Mouse (Mus musculus) embryonic facial prominence, embryonic 14.5 days (tissue): ENCODE results near the gene Kctd15. TPM values are rescaled to one million over a fixed set of nuclear protein-coding genes. Genes with fewer than 3 reads are reported as not detected.

Source experiments
- ATAC-seq: fragments of 200-750 bp; cut with Nextera tagmentation; 2 replicates; pipeline ENCODE4 v1.8.0; 2017; ENCODE audit warnings: low read depth, moderate number of reproducible peaks, moderate TSS enrichment
- DNase-seq: peaks from one replicate; pipeline ENCODE4 v3.0.0-alpha.2; 2015; ENCODE audit warnings: low spot score
- H3K27ac ChIP-seq: fragments of 300-500 bp; sonication (generic); replicated peaks from 2 replicates; pipeline ENCODE4 v1.5.1; 2014; ENCODE audit warnings: low read depth, mild to moderate bottlenecking, low read length, moderate library complexity
- H3K27me3 ChIP-seq: fragments of 300-500 bp; sonication (generic); replicated peaks from 2 replicates; pipeline ENCODE4 v1.6.1; 2014; ENCODE audit warnings: low read length; ENCODE audit not compliant: control insufficient read depth, insufficient read depth
- H3K36me3 ChIP-seq: fragments of 300-500 bp; sonication (generic); 2 replicates; pipeline ENCODE4 v1.6.1; 2014; ENCODE audit warnings: low read length, mixed read lengths; ENCODE audit not compliant: control insufficient read depth, insufficient read depth
- H3K4me1 ChIP-seq: fragments of 300-500 bp; sonication (generic); 2 replicates; pipeline ENCODE4 v1.6.1; 2014; ENCODE audit warnings: antibody characterized with exemption, low read length; ENCODE audit not compliant: control insufficient read depth, insufficient read depth
- H3K4me2 ChIP-seq: fragments of 300-500 bp; sonication (generic); 2 replicates; pipeline ENCODE4 v1.6.1; 2014; ENCODE audit warnings: low read depth, mild to moderate bottlenecking, low read length, moderate library complexity, mixed read lengths
- H3K4me3 ChIP-seq: fragments of 300-500 bp; sonication (generic); 2 replicates; pipeline ENCODE4 v1.5.1; 2014; ENCODE audit warnings: low read depth, mild to moderate bottlenecking, low read length
- H3K9ac ChIP-seq: fragments of 300-500 bp; sonication (generic); 2 replicates; pipeline ENCODE4 v1.6.1; 2014; ENCODE audit warnings: low read depth, mild to moderate bottlenecking, low read length, moderate library complexity, mixed read lengths
- H3K9me3 ChIP-seq: fragments of 300-500 bp; sonication (generic); 2 replicates; pipeline ENCODE4 v1.6.1; 2016; ENCODE audit warnings: low read length; ENCODE audit not compliant: control insufficient read depth
- WGBS: fragments of 180-500 bp; shearing (Covaris S2); extraction: QIAGEN DNeasy Blood & Tissue Kit; methylation state at CpG from one replicate; pipeline ENCODE4 v1.1.7; 2014; 5-methylcytosine and 5-hydroxymethylcytosine counted together
- polyA plus RNA-seq: library from polyadenylated mRNA; unstranded; fragments of >200 nt; fragmentation: Nextera tagmentation; extraction: Ambion mirVana; gene quantifications from 2 replicates; pipeline ENCODE4 v1.2.1, GENCODE M21; 2014

Kctd15 gene
- polyA plus RNA-seq, 1 experiment from 2014 or later: 13.7 TPM

DNA sequence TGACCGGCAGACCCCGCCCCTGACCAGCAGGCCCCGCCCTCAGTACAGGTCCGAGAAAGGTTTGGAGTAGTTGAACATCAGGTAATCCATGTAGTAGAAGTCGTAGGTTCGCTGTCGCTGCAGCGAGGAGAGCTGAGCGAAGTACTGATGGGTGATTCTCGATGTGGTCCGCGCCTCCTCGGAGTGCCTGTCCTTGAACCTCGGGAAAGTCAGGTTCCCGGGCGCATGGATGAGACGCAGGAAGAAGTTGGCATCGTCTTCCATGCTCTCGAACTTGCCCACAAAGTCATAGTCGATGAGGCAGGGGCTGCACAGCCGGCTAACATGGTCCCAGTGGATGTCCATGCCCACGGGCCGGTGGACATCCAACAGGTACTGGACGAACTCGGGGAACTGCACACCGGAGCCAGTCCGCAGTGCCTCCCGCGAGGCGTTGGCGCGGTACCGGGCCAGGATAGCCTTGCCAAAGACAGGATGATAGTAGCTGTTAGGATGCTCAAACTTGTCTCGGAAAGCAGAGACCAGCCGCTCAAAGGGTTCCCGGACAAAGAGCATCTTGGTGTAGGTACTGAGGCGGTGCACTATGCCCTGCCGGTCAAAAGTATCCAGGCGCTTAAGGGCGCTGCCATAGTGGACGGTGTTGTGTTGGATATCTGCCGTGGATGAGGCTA lies 18.7 kb upstream of the Kctd15 start:
- no peaks in the 10 kb centered on the region for H3K9me3 ChIP-seq
- H3K4me1 ChIP-seq: no peaks in the 10 kb centered on the region
- ATAC-seq: no peak
- H3K4me2 ChIP-seq: peak overlapping the region; percentile 54
- H3K27me3 ChIP-seq: peaks cover 35% of the 10 kb centered on the region
- H3K4me3 ChIP-seq: peak overlapping the region; percentile 27
- H3K36me3 ChIP-seq: no peaks in the 10 kb centered on the region
- no peak for DNase-seq
- 0 out of 2 replicates have a peak overlapping the region, but pooled peaks have one; percentile 46 for H3K9ac ChIP-seq
- 18% methylated on average over 39 of the region's 42 CpGs for WGBS
- H3K27ac ChIP-seq: no peak overlapping the region

GRCm38 (mm10) chr7:34672916-34673315 lies 16.4 kb upstream of the Kctd15 start:
- Histone ChIP-seq H3K4me1 (no peaks in the 10 kb centered on the region), H3K36me3 (no peaks in the 10 kb centered on the region), H3K9ac (no peak overlapping the region), H3K4me2 (no peak overlapping the region), H3K27ac (no peak overlapping the region), H3K9me3 (no peaks in the 10 kb centered on the region), H3K27me3 (peaks cover 35% of the 10 kb centered on the region), H3K4me3 (no peak overlapping the region)
- WGBS: 83% methylated on average over 4 of the region's 4 CpGs
- ATAC-seq (no peak), DNase-seq (no peak)

- WGBS: under 1% methylated on average over 6 of the region's 6 CpGs
Observed at GRCm38 (mm10) chr7:34671911-34672310, 15.4 kb upstream of the Kctd15 start.

DNA sequence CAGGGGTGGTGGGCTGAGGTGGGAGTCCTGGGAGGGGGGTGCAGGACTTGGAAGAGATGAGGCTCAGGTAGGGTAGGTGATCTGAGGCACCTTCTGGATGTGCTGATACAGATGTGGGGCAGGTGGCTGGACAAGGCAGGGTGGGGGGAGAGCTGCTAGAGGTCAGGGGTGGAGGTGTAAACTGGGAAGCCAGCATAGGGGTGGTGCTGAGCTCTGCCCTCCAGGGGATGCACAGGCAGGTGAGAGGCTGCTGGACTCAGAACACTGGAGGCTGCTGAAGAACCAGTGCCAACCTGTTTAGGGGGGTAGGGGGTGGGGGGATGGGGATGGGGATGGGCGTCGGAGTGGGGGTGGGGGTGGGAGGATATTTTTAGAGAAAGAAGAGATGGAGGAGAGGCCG lies 14.2 kb upstream of the Kctd15 start:
- Histone ChIP-seq H3K27me3 (peaks cover 31% of the 10 kb centered on the region), H3K27ac (no peak overlapping the region), H3K4me3 (no peak overlapping the region), H3K4me2 (no peak overlapping the region), H3K4me1 (no peaks in the 10 kb centered on the region), H3K9me3 (no peaks in the 10 kb centered on the region), H3K9ac (no peak overlapping the region), H3K36me3 (no peaks in the 10 kb centered on the region)
- ATAC-seq: no peak
- no peak for DNase-seq
- WGBS: 72% methylated on average over 2 of the region's 3 CpGs

More at GRCm38 (mm10) chr7:34671911-34672310, 15.4 kb upstream of the Kctd15 start:
- no peak overlapping the region for H3K4me3 ChIP-seq
- ATAC-seq (peak; percentile 56; the same call in 1 of the 2 replicates), DNase-seq (peak; percentile 87)
- no peaks in the 10 kb centered on the region for H3K4me1 ChIP-seq
- no peak overlapping the region for H3K27ac ChIP-seq
- no peaks in the 10 kb centered on the region for H3K36me3 ChIP-seq
- H3K9ac ChIP-seq: no peak overlapping the region
- H3K27me3 ChIP-seq: peaks cover 35% of the 10 kb centered on the region
- H3K9me3 ChIP-seq: no peaks in the 10 kb centered on the region
- no peak overlapping the region for H3K4me2 ChIP-seq

GRCm38 (mm10) chr7:34669336-34669735 lies 12.8 kb upstream of the Kctd15 start:
- Histone ChIP-seq H3K9me3 (no peaks in the 10 kb centered on the region), H3K4me2 (no peak overlapping the region), H3K27me3 (peaks cover 17% of the 10 kb centered on the region), H3K27ac (no peak overlapping the region), H3K4me3 (no peak overlapping the region), H3K36me3 (no peaks in the 10 kb centered on the region), H3K9ac (no peak overlapping the region), H3K4me1 (no peaks in the 10 kb centered on the region)
- ATAC-seq: no peak
- no peak for DNase-seq
- 11% methylated on average over 9 of the region's 9 CpGs for WGBS

GRCm38 (mm10) chr7:34667874-34668273 lies 11.3 kb upstream of the Kctd15 start:
- 81% methylated on average over 16 of the region's 16 CpGs for WGBS
- no peak for ATAC-seq
- H3K9ac ChIP-seq: no peak overlapping the region

GRCm38 (mm10) chr7:34663145-34663544 lies 6.6 kb upstream of the Kctd15 start:
- ATAC-seq (no peak), DNase-seq (no peak)
- no peaks in the 10 kb centered on the region for H3K36me3 ChIP-seq
- no peak overlapping the region for H3K27ac ChIP-seq
- H3K9me3 ChIP-seq: no peaks in the 10 kb centered on the region
- H3K27me3 ChIP-seq: no peaks in the 10 kb centered on the region
- H3K4me1 ChIP-seq: no peaks in the 10 kb centered on the region
- 29% methylated on average over 7 of the region's 7 CpGs for WGBS
- no peak overlapping the region for H3K4me3 ChIP-seq
- no peak overlapping the region for H3K9ac ChIP-seq
- H3K4me2 ChIP-seq: no peak overlapping the region

More at GRCm38 (mm10) chr7:34667874-34668273, 11.3 kb upstream of the Kctd15 start:
- DNase-seq: no peak
- Histone ChIP-seq H3K27me3 (0 out of 2 replicates have a peak, but pooled peaks cover 3% of the 10 kb centered on the region), H3K9me3 (no peaks in the 10 kb centered on the region), H3K4me2 (no peak overlapping the region), H3K4me3 (no peak overlapping the region), H3K36me3 (no peaks in the 10 kb centered on the region), H3K27ac (no peak overlapping the region), H3K4me1 (no peaks in the 10 kb centered on the region)

DNA sequence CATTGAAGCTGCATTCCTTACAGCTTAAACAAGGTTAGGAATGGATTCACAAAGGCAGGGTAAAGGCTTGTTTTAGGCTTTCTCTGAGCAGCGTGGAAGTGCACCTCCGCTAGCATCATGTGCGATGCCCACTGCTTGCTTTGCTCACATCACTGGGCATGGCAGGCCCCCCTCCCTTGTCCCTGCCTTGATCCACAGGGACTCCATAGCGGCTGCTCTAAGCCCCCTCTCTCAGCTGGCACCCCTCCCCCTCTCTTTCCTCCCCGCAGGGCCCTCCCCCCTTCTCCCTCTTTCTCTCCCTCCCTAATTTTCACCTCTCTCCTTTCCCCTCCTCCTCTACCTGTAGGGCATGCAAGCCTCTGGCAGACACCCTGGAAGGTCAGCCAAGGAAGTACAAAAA lies 5.7 kb upstream of the Kctd15 start:
- Histone ChIP-seq H3K27me3 (no peaks in the 10 kb centered on the region), H3K36me3 (no peaks in the 10 kb centered on the region), H3K9ac (no peak overlapping the region), H3K27ac (no peak overlapping the region), H3K4me1 (no peaks in the 10 kb centered on the region), H3K9me3 (no peaks in the 10 kb centered on the region), H3K4me2 (no peak overlapping the region), H3K4me3 (no peak overlapping the region)
- ATAC-seq (no peak), DNase-seq (no peak)
- 9% methylated on average over 5 of the region's 5 CpGs for WGBS
